Mouse (Mus musculus) 3134 (cell line): ENCODE measurements around the gene Odf3l1.
A peak's percentile ranks its signal among the peaks of the same experiment; 100 is the strongest.
"Not testable (repeated sequence)": the region's sequence is repeated elsewhere in the genome, so short reads cannot be mapped to it uniquely, and the experiment has no call there.

Source experiments
- DNase-seq: peaks from one replicate; pipeline ENCODE4 v3.0.0-alpha.2; 2011; ENCODE audit warnings: low spot score; ENCODE audit not compliant: insufficient read length; ENCODE audit errors: extremely low read depth

The Odf3l1 gene

DNA sequence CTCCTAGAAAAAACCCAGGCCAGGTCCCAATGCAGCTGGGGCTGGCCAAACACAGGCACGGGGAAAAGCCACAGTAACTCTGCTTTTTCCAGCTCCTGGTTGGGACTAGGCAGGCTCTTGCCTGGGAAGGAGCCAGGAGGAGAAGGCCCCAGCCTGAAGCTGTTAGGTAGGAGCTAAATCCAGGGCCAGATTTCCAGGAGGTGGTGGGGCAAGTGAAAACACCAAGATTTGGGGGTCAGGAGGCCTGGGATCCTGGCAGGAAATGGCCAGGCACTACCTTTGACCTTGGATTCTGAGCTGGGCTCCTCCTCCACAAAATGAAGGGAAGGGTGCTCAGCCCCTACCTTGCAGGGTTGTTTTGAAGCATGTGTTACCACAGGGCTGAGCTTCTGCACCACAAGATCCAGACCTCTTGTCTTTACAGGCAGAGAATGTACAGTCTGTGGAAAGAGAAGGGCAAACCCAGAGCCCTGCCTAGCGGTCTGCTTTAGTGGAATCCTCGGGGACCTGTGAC lies at the start of gene Odf3l1:
Gene Odf3l1 (minus strand): TSS at position 464 of the 514 bp plus-strand sequence.
- DNase-seq, result no peak

DNA sequence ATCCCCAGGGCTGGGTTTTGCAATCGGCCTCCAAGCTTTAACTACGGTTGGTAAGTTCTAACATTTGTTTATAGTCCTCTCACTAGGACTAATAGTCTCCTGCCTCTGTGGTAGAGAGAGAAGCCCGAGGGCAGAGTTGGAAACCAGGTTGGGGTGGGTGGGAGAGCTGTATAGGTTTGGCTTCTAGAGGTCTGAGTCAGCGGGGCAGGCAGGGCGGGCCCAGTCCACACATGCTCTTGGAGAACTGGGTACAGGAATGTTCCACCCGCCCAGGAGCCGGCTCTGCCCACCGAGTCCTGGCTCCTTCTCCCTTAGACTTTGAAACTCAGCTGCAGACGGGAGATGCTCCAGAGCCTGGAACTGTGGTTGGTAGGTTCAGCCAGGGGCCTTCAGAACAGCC lies 49.5 kb upstream of the Odf3l1 start:
- peak; percentile 76 for DNase-seq

- DNase-seq, result no peak
These were observed 46.5 kb upstream of the Odf3l1 start for GRCm38 (mm10) chr9:56911017-56911416.

DNA sequence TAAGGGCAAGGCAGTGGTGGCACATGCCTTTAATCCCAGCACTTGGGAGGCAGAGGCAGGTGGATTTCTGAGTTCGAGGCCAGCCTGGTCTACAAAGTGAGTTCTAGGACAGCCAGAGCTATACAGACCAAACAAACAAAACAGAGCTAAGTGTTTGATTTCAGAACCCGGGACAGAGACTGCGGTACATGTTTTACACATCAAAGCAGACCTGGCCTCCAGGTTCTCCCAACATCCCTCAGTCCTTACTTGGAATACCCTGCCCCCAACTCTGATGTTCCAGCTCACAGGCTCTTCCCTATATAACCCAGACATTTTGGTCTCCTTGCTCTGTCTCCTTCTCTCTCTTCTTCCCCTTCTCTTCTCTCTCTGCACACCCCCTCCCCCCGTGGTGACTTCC lies 45.5 kb upstream of the Odf3l1 start:
- not testable (repeated sequence) for DNase-seq

GRCm38 (mm10) chr9:56907549-56907948 lies 43.1 kb upstream of the Odf3l1 start:
- DNase-seq, result peak; percentile 79

DNA sequence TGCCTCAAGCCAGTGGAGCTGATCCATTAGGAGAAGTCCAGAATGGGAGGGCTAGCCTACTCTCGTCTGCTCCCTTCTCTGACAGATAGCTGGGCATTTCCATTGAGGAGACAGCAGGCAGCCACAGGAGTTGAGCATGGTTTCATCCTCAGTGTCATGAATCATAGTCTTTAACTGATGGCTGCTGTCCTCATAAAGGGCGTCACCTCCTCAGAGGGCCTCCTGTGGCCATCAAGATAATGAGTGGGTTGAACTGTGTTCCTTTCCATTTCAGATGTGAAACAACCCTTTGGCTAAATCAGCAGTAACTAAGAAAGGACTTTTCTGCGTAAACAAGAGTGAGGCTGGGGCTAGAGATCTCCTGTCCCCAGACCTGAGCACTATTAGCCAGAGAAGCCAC lies 39.2 kb upstream of the Odf3l1 start:
- DNase-seq, result no peak

DNA sequence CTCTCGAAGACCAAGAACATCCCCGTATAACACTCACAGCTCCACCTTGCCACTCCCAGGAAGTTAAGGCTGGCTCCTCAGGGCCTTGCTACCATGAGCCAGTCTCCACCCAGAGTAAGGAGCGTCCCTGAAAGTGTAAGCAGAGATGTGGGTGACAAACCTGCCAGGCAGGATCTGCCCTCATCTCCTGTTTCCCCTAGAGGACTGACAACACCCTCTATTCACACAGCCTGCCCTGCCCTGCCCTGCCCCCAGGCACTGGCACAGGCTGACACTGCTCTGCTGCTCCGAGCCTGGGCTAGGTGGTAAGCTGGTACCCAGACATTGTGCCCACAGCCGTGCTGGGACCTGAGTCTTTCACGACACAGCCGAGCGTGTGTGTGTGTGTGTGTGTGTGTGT lies 36.7 kb upstream of the Odf3l1 start:
- DNase-seq, result peak; percentile 55

DNA sequence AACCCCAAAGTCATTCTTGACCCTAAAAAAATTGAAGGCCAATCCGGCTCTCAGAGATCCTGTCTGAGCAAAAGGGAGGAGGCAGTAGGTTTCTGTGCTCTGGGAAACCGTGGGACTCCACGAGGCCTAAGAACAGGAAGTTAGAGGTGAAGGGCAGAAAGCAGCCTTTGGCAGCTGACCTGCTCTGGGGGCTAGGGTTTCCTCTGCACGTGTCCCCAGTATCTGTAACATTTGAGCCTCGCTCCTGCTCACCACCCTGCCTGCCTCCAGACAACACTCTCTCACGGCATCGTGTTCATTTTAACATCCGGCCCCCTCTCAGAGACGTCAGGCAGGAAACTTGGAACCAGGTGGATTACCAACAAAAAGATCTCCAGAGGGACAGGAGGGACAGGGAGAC lies 36.1 kb upstream of the Odf3l1 start:
- no peak for DNase-seq

DNA sequence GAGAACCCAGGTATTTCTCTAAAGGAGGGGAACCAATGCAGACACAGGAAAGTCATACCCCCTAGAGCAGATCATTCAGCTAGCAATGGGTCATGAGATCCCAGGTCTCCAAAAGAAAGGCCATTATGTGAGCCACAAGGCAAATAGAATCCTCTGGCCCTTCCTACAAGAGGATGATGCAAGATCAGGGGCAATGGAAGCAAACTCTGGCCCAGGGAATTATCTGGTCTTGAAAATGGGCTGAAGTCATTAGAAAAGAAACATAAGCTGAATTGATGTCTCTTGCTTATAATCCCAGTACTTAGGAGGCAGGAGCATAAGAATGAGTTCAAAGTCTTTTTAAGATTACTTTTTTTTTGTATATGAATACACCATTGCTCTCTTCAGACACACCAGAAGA lies 35.6 kb upstream of the Odf3l1 start:
- DNase-seq, result no peak

GRCm38 (mm10) chr9:56899409-56899808 lies 34.9 kb upstream of the Odf3l1 start:
- no peak for DNase-seq

GRCm38 (mm10) chr9:56896779-56897178 lies 32.3 kb upstream of the Odf3l1 start:
- DNase-seq, result no peak

GRCm38 (mm10) chr9:56894006-56894405 lies 29.5 kb upstream of the Odf3l1 start:
- peak; percentile 44 for DNase-seq

GRCm38 (mm10) chr9:56893313-56893712 lies 28.8 kb upstream of the Odf3l1 start:
- DNase-seq, result no peak

GRCm38 (mm10) chr9:56892111-56892510 lies 27.6 kb upstream of the Odf3l1 start:
- no peak for DNase-seq

DNA sequence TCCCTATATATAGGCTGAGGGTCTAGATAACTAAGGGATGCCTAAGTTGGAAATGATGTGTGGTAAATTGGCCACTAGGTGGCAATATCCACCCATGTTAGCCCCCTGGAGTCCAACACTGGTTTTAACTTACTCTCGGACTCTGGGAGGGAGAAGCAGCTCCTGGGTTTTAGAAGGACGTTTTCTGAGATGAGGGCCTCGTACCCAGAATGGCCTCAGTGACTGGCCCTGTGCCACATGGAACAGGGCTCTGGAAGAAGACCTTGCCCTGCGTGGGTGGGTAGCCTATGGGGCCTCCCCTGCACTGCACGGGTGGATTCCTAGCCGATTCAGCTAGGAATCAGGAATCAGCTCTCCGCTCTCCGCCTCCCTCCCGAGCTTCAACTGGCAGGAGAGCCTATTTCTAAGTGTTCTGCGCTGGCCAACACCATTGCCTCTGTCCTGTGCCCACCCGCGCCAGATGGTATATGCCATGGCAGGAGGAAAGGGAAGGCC lies 27.1 kb upstream of the Odf3l1 start:
- DNase-seq, result peak; percentile 63

- DNase-seq, result no peak
These were observed 26.2 kb upstream of the Odf3l1 start for GRCm38 (mm10) chr9:56890522-56891250.

GRCm38 (mm10) chr9:56889817-56890216 lies 25.3 kb upstream of the Odf3l1 start:
- DNase-seq, result peak; percentile 53

- no peak for DNase-seq
These were observed 23.1 kb upstream of the Odf3l1 start for GRCm38 (mm10) chr9:56887581-56887980.

- DNase-seq, result no peak
These were observed 22.1 kb upstream of the Odf3l1 start for GRCm38 (mm10) chr9:56886601-56887000.

- DNase-seq, result peak; percentile 56
These were observed 21.6 kb upstream of the Odf3l1 start for GRCm38 (mm10) chr9:56886113-56886512.

GRCm38 (mm10) chr9:56884328-56884727 lies 19.8 kb upstream of the Odf3l1 start:
- no peak for DNase-seq

GRCm38 (mm10) chr9:56883470-56883869 lies 19.0 kb upstream of the Odf3l1 start:
- DNase-seq, result no peak
